Mouse (Mus musculus) forebrain, embryonic 14.5 days (tissue): ENCODE data around the gene Cabp2. TPM values are rescaled to one million over a fixed set of nuclear protein-coding genes. Genes with fewer than 3 reads are reported as not detected.

ENCODE experiments used
- ATAC-seq: fragments of 200-750 bp; cut with Nextera tagmentation; 2 replicates; pipeline ENCODE4 v1.8.0; 2017; ENCODE audit warnings: mild to moderate bottlenecking, moderate library complexity
- DNase-seq: peaks from one replicate; pipeline ENCODE4 v3.0.0-alpha.2; 2015; ENCODE audit warnings: low spot score
- H3K27ac ChIP-seq: fragments of 300-500 bp; sonication (generic); 2 replicates; pipeline ENCODE4 v1.5.1; 2014; ENCODE audit warnings: low read depth, mild to moderate bottlenecking, control low read depth, low read length, moderate library complexity
- H3K27me3 ChIP-seq: fragments of 300-500 bp; sonication (generic); replicated peaks from 2 replicates; pipeline ENCODE4 v1.6.1; 2014; ENCODE audit warnings: low read length, control low read depth, mixed read lengths; ENCODE audit not compliant: control insufficient read depth, insufficient read depth
- H3K36me3 ChIP-seq: fragments of 300-500 bp; sonication (generic); 2 replicates; pipeline ENCODE4 v1.6.1; 2014; ENCODE audit warnings: low read length, control low read depth; ENCODE audit not compliant: control insufficient read depth, insufficient read depth
- H3K4me1 ChIP-seq: fragments of 300-500 bp; sonication (generic); 2 replicates; pipeline ENCODE4 v1.6.1; 2014; ENCODE audit warnings: antibody characterized with exemption, low read length, control low read depth; ENCODE audit not compliant: control insufficient read depth, insufficient read depth
- H3K4me2 ChIP-seq: fragments of 300-500 bp; sonication (generic); 2 replicates; pipeline ENCODE4 v1.6.1; 2014; ENCODE audit warnings: mild to moderate bottlenecking, control low read depth, low read length
- H3K4me3 ChIP-seq: fragments of 300-500 bp; sonication (generic); 2 replicates; pipeline ENCODE4 v1.5.1; 2014; ENCODE audit warnings: low read depth, low read length, control low read depth
- H3K9ac ChIP-seq: fragments of 300-500 bp; sonication (generic); 2 replicates; pipeline ENCODE4 v1.6.1; 2014; ENCODE audit warnings: mild to moderate bottlenecking, low read length, control low read depth, moderate library complexity
- H3K9me3 ChIP-seq: fragments of 300-500 bp; sonication (generic); replicated peaks from 2 replicates; pipeline ENCODE4 v1.6.1; 2016; ENCODE audit warnings: low read length, control low read depth, mixed read lengths; ENCODE audit not compliant: control insufficient read depth
- WGBS: fragments of 180-500 bp; shearing (Covaris S2); extraction: QIAGEN DNeasy Blood & Tissue Kit; methylation state at CpG from one replicate; pipeline ENCODE4 v1.1.7; 2014; 5-methylcytosine and 5-hydroxymethylcytosine counted together
- polyA plus RNA-seq: library from polyadenylated mRNA; unstranded; fragments of >200 nt; fragmentation: Nextera tagmentation; extraction: Ambion mirVana; gene quantifications from 2 replicates; pipeline ENCODE4 v1.2.1, GENCODE M21; 2014

Gene Cabp2
- polyA plus RNA-seq, 1 experiment from 2014 or later = not detected

DNA sequence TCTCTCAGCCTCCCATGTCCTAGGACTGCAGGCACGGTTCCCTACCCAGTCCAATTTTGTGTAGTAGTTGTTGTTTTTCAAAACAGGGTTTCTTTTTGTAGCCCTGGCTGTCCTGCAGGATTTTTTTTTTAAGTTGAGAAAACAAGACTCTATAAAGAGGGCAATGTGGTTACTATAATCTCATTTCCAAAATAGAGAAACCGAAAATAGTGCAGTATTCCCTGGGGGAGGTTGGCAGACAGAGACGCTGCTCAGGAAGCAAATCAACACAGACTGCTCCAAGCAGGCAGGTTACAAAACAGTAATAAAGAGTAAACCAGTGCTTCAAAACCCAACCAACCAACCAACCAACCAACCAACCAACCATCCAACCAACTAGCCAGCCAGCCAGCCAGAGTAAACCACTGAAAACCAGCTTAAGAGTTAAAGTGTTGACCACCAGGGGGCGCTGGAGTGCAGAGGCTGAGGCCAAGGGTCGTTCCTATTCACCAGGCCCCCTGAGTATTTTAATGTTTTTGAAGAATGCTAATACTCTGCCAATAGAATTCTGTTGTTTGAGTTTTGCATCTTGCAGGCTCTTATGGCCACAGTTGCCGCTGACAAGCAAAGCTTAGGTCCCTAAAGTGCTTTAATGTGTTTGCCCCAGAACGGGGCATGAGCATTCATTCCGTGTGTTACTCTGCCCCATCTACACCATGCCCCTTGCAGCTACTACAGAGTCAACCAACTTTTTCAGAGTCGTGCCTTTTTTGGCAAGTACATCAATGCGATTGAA lies 29.4 kb upstream of the Cabp2 start:
- H3K9me3 ChIP-seq = no peaks in the 10 kb centered on the region
- no peaks in the 10 kb centered on the region for H3K4me1 ChIP-seq
- WGBS = 57% methylated on average over 10 of the region's 10 CpGs
- no peak overlapping the region for H3K4me3 ChIP-seq
- ATAC-seq (no peak), DNase-seq (peak; percentile 56)
- no peak overlapping the region for H3K27ac ChIP-seq
- H3K27me3 ChIP-seq = no peaks in the 10 kb centered on the region
- no peak overlapping the region for H3K9ac ChIP-seq
- H3K4me2 ChIP-seq = no peak overlapping the region
- no peaks in the 10 kb centered on the region for H3K36me3 ChIP-seq

DNA sequence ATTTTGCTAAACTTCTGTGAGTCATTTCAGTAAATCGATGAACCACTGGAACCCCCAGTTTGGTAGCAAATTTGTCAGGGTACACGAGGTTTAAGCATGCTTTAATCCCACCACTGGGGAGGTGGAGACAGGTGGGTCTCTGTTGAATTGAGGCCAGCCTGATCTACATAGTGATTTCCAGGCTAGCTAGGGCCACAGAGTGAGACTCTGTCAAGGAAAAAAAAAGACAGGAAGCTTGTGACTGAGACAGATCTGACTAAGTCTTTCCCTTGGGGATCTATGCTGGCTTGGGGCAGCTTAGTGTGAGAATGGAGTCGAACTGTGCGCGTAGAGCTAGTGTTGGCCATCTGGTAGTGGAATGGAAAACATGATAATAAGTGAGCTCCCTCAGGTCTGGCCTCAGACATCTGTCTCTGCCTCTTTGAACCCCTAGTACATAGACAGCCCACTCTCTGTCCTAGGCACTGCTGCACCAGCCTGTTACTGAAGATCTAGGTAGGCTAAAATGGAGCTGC lies 28.8 kb upstream of the Cabp2 start:
- Histone ChIP-seq H3K36me3 (no peaks in the 10 kb centered on the region), H3K4me1 (no peaks in the 10 kb centered on the region), H3K9ac (no peak overlapping the region), H3K4me3 (no peak overlapping the region), H3K4me2 (no peak overlapping the region), H3K27ac (no peak overlapping the region), H3K9me3 (no peaks in the 10 kb centered on the region), H3K27me3 (no peaks in the 10 kb centered on the region)
- WGBS = 86% methylated on average over 5 of the region's 5 CpGs
- DNase-seq (no peak), ATAC-seq (no peak)

DNA sequence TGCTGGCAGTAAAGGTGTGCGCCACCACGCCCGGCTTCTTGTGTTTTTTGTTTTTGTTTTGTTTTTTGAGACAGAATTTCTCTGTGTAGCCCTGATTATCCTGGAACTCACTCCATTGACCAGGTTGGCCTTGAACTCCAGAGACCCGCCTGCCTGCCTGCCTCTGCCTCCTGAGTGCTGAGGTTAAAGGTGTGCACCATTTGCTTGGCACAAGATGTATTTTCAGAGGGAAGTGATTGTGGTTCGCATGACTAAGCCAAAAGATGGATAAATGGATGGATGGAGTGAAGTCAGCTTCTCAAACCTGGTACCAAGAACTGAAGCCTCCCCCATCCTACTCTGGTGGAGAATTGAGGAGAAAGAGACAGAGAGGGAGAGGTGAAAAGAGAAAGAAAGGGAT lies 26.8 kb upstream of the Cabp2 start:
- Histone ChIP-seq H3K27ac (no peak overlapping the region), H3K9me3 (no peaks in the 10 kb centered on the region), H3K27me3 (no peaks in the 10 kb centered on the region), H3K4me2 (no peak overlapping the region), H3K36me3 (no peaks in the 10 kb centered on the region), H3K4me3 (no peak overlapping the region), H3K4me1 (no peaks in the 10 kb centered on the region), H3K9ac (no peak overlapping the region)
- 90% methylated on average over 5 of the region's 5 CpGs for WGBS
- ATAC-seq = no peak
- no peak for DNase-seq

DNA sequence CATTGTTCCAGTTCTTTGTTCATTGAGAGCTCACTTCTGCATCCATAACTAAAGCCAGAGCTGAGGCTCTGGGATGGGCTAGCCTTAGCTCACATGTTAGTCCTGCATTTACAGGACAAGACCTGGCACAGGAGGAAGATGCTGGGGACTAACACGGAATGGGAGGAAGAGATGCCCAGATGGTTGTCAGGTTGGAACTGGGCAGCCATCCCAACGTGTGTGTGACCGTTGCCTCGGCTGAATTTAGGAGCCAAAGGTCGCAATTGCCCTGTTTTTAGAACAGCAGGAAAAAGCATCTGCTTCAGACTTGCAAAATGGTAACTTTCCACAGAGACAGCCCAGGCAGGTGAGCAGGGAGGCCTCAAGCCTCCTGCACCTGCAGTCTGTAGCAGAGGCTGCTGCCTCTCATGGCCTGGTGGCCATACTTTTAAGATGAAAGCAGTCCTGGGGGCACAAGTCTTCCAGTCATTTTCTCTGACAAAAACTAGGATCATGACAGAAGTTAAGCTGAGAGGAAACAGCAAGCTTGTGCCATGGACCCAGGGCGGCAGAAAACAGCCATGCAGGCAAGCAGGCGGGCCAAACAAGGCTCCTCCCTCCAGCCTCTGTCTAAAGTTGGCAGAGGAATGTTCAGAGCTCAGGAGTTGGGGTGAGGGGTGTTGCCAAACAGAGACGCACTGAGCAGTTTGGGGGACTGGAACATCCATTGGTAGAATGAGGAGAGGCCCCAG lies 26.0 kb upstream of the Cabp2 start:
- no peak overlapping the region for H3K4me3 ChIP-seq
- no peak for DNase-seq
- no peaks in the 10 kb centered on the region for H3K27me3 ChIP-seq
- no peak overlapping the region for H3K4me2 ChIP-seq
- H3K27ac ChIP-seq = no peak overlapping the region
- no peaks in the 10 kb centered on the region for H3K4me1 ChIP-seq
- H3K9ac ChIP-seq = no peak overlapping the region
- H3K9me3 ChIP-seq = no peaks in the 10 kb centered on the region
- no peak for ATAC-seq
- 72% methylated on average over 8 of the region's 8 CpGs for WGBS
- H3K36me3 ChIP-seq = no peaks in the 10 kb centered on the region

DNA sequence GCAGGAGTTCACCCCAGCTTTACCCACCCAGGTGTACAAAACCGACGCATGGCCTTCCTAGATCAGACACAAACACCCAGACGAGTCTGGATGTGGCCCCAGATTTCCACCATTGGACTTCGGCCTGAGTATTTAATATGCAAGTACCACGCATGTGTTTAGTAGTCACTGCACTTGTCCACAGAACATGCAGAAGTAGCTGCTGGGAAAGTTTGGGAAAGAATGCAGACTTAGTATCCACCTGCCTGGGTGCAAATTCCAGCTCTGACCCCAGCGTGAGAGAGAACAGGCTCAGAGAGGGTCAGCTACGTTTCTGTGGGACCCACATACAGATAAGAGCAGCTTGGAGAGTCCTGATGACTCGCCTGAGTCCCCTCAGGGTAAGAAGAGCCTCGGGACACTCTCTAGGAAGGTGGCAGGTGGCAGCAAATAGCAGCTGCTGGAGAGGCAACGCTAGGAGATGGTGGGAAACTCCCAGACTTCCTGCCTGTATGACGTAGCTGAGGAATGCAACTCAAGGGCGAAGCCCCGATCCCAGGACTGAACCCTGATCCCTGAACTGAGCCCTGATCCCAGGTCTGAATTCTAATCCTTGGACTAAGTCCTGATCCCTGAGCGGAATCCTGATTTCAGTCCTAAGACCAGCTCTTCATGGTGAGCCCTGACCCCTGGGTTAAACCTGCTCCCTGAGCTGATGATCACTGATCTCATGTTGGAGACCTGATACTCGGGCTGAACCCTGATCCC lies 25.3 kb upstream of the Cabp2 start:
- 67% methylated on average over 15 of the region's 15 CpGs for WGBS
- no peak overlapping the region for H3K4me3 ChIP-seq
- H3K36me3 ChIP-seq = no peaks in the 10 kb centered on the region
- no peak overlapping the region for H3K27ac ChIP-seq
- ATAC-seq (no peak), DNase-seq (no peak)
- H3K4me1 ChIP-seq = no peaks in the 10 kb centered on the region
- no peak overlapping the region for H3K9ac ChIP-seq
- no peaks in the 10 kb centered on the region for H3K27me3 ChIP-seq
- H3K9me3 ChIP-seq = no peaks in the 10 kb centered on the region
- H3K4me2 ChIP-seq = no peak overlapping the region

DNA sequence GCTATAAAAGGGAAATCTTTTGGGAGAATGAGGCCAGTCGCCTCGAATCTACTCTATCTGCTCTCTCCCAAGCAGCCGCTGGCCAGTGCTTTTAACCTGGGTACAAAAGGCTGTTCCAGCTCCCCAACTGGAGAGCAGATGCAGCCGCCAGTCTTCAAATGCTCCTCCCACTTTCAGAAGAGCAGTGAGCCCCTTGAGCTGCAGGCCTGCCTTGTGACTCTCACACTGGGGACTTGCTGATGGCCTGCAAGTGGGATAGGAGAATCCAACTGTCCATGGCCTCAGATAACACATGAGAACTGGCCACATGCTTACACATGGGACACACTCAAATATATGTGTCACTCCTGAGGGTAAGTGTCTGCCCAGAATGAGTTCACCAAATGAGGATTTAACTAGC lies 24.7 kb upstream of the Cabp2 start:
- Histone ChIP-seq H3K4me3 (no peak overlapping the region), H3K9me3 (no peaks in the 10 kb centered on the region), H3K36me3 (no peaks in the 10 kb centered on the region), H3K9ac (no peak overlapping the region), H3K27me3 (no peaks in the 10 kb centered on the region), H3K4me2 (no peak overlapping the region), H3K27ac (no peak overlapping the region), H3K4me1 (no peaks in the 10 kb centered on the region)
- WGBS = 30% methylated on average over 4 of the region's 4 CpGs
- no peak for DNase-seq
- ATAC-seq = no peak

DNA sequence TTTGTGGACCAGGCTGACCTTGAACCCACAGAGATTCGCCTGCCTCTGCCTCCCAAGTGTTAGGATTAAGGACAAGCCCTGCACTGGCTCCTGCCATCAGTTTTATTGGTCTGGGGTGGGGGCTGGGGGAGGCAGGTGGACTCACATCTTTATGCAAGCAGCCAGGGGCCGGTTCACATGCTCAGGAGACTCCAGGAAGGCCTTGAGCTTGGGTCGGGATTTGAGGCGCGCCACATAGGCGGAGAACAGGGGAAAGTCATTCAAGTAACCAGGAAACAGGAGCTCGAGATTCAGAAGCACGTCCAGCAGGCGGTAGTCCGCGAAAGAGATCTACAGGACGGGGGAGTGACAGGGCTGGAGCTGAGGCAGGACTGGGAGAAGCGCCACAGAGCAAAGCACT lies 24.0 kb upstream of the Cabp2 start:
- 80% methylated on average over 13 of the region's 13 CpGs for WGBS
- H3K27me3 ChIP-seq = no peaks in the 10 kb centered on the region
- H3K9me3 ChIP-seq = no peaks in the 10 kb centered on the region
- no peak overlapping the region for H3K4me3 ChIP-seq
- H3K27ac ChIP-seq = no peak overlapping the region
- H3K9ac ChIP-seq = no peak overlapping the region
- no peak overlapping the region for H3K4me2 ChIP-seq
- H3K36me3 ChIP-seq = no peaks in the 10 kb centered on the region
- no peak for DNase-seq
- no peaks in the 10 kb centered on the region for H3K4me1 ChIP-seq
- ATAC-seq = no peak

DNA sequence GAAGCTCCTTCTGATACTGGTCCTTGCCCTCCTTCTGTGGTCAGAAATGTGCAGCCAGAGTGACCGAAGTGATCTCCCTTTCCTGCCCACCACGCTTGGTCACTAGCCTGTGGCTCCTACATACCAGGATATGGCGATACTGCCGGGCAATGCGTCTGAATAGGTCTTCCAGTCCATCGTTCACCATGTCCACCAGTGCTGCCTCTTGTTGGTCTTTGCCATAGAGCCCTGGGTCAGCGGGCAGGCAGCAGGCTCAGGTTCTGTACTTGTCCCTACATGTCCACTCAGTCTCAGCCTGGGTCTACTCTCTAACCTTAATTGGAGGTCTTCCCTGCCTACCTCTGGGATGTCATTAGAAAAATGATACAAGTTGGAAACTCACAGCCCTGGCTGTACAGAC lies 23.4 kb upstream of the Cabp2 start:
- Histone ChIP-seq H3K9ac (no peak overlapping the region), H3K4me1 (no peaks in the 10 kb centered on the region), H3K4me3 (no peak overlapping the region), H3K27me3 (no peaks in the 10 kb centered on the region), H3K27ac (no peak overlapping the region), H3K36me3 (no peaks in the 10 kb centered on the region), H3K4me2 (no peak overlapping the region), H3K9me3 (no peaks in the 10 kb centered on the region)
- ATAC-seq (no peak), DNase-seq (no peak)
- WGBS = 92% methylated on average over 7 of the region's 7 CpGs
